Mouse (Mus musculus) liver, adult 2 months (tissue): ENCODE data around the gene Scap.

ENCODE experiments used
- CTCF ChIP-seq: fragments of 200-500 bp; IDR thresholded peaks from 2 replicates; pipeline ENCODE4 v1.5.1; 2011; ENCODE audit warnings: low read depth, low read length, control low read depth
- POLR2A ChIP-seq: fragments of 200-500 bp; IDR thresholded peaks from 2 replicates; pipeline ENCODE4 v1.6.1; 2011; ENCODE audit warnings: low read length, control low read depth; ENCODE audit not compliant: insufficient read depth; ENCODE audit errors: extremely low read depth

DNA sequence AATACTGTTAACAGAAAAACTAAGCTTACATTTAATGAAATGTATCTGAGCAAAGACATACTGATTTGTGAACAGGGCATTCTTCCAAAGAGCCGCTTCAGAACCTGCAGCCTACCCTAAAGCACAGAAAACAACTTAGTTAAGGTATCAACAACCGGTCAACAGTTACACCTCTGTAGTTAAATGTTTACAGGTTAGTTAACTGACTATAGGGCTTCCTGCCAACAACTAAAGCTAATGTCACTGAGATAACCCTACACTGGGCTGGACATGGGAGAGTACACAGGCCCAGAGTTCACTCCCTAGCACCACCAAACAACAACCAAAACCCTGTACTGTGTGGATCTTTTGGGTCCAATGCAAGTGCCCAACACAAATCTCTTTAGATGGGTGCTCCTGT is 69.6 kb downstream of the Scap start:
- TF ChIP-seq CTCF (no peak), POLR2A (no peak)
